Comparison of ENCODE assay signal across 17 mouse cellular contexts in genomic region chr7:122297627-122298026, GRCm38 (mm10). TPM values are rescaled to one million over a fixed set of nuclear protein-coding genes. Genes with fewer than 3 reads are reported as not detected.
DNase-seq lines count a peak whose midpoint lies in the region; ATAC-seq lines count a peak whose summit lies in the region.
"Had no signal": no experiment of that assay in that cellular context is flagged by ENCODE, and none has a peak within 500 bp of the region (broad histone marks: within the 10 kb centered on the region; RNA-seq: fewer than 3 reads in every experiment).

No protein-coding gene starts in this region.

- no peaks in the 10 kb centered on the region for H3K9me3 ChIP-seq in hindbrain, embryonic 12.5 days (replicated peaks)
- H3K9me3 ChIP-seq: liver, embryonic 13.5 days; midbrain, embryonic 13.5 days had no signal

- H3K9ac ChIP-seq in hindbrain, embryonic 12.5 days = no peak overlapping the region
- H3K9ac ChIP-seq: hindbrain, embryonic 14.5 days; liver, embryonic 13.5 days; midbrain, embryonic 13.5 days had no signal

- peak; percentile 19 to 61 for DNase-seq in adrenal gland, adult (ENCODE audit: inconsistent age in 2 of 2, low spot score in 1 of 2)
- no peak for DNase-seq in adrenal gland, postnatal 4 days (ENCODE audit: low spot score in 2 of 2)
- DNase-seq in layer of hippocampus, adult 9-11 months = peak; percentile 36
- no peak for DNase-seq in layer of hippocampus, adult 11-12 months (ENCODE audit: low spot score)
- DNase-seq in brain, adult 2 months (ENCODE audit: low read depth, low spot score) = peak; percentile 70
- DNase-seq in left cerebral cortex, adult 18-20 months (ENCODE audit: low spot score in 2 of 2) = no peak
- DNase-seq: kidney, adult 18-20 months; left cerebral cortex, postnatal 4 days; liver, embryonic 13.5 days; lung, postnatal 10 days; right cerebral cortex, postnatal 4 days; thymus, postnatal 14 days had no signal

- H3K4me3 ChIP-seq in hindbrain, embryonic 12.5 days = no peak overlapping the region
- H3K4me3 ChIP-seq: erythroblast, embryonic 14.5 days; liver, embryonic 13.5 days; midbrain, embryonic 13.5 days had no signal

- H3K4me2 ChIP-seq in hindbrain, embryonic 12.5 days (replicated peaks) = no peak overlapping the region
- H3K4me2 ChIP-seq: hindbrain, embryonic 14.5 days; liver, embryonic 13.5 days; midbrain, embryonic 13.5 days had no signal

- H3K36me3 ChIP-seq in hindbrain, embryonic 12.5 days = no peaks in the 10 kb centered on the region
- H3K36me3 ChIP-seq: liver, embryonic 13.5 days; midbrain, embryonic 13.5 days had no signal

- no peak overlapping the region for H3K27ac ChIP-seq in hindbrain, embryonic 12.5 days
- H3K27ac ChIP-seq: hindbrain, embryonic 14.5 days; liver, embryonic 13.5 days; midbrain, embryonic 13.5 days had no signal

- no peaks in the 10 kb centered on the region for H3K27me3 ChIP-seq in hindbrain, embryonic 12.5 days
- H3K27me3 ChIP-seq: liver, embryonic 13.5 days; midbrain, embryonic 13.5 days had no signal

- H3K4me1 ChIP-seq in hindbrain, embryonic 12.5 days = no peaks in the 10 kb centered on the region
- H3K4me1 ChIP-seq: liver, embryonic 13.5 days; midbrain, embryonic 13.5 days had no signal

- 80% methylated on average over 3 of the region's 3 CpGs for WGBS in hindbrain, embryonic 12.5 days

- ATAC-seq in megakaryocyte progenitor cell, adult 5-6 weeks (replicated peaks; ENCODE audit: poor library complexity) = peak; percentile 87
- no peak for ATAC-seq in hindbrain, embryonic 12.5 days (ENCODE audit: low FRiP score)
- ATAC-seq: midbrain, embryonic 13.5 days had no signal

RNA-seq across cellular contexts. Expression of gene Prkcb, which starts 9.1 kb away (rescaled TPM):
- 10 to 100 TPM; 20.8 to 22.0 TPM for total RNA-seq in adrenal gland, postnatal 4 days (2021)
- 34.1 and 39.9 TPM in 2 replicates for total RNA-seq in megakaryocyte progenitor cell, adult 5-6 weeks (2015)
- total RNA-seq in megakaryocyte progenitor cell, adult 5-6 weeks (2017) = 24.8 and 32.6 TPM in 2 replicates
- total RNA-seq in left cerebral cortex, adult 18-20 months (2021) = 100 to 1,000 TPM; 871 to 890 TPM
- polyA plus RNA-seq in hindbrain, embryonic 12.5 days (2016; fragmentation: Nextera tagmentation; extraction: Ambion mirVana) = 32.5 and 34.1 TPM in 2 replicates
- polyA plus RNA-seq: erythroblast, embryonic 14.5 days had no signal

Comparison
In these comparisons a context has a peak if more than half of its experiments do, and no peak if none do; other contexts are left out.
1. DNase-seq: peak in adrenal gland, adult (2 of 2), layer of hippocampus, adult 9-11 months (single experiment) and brain, adult 2 months (single experiment); none in adrenal gland, postnatal 4 days (0 of 2), layer of hippocampus, adult 11-12 months (single experiment) and left cerebral cortex, adult 18-20 months (0 of 2).
2. RNA of gene Prkcb, which starts 9.1 kb away (total RNA-seq): 871 to 890 TPM in left cerebral cortex, adult 18-20 months; 24.8 to 39.9 TPM in megakaryocyte progenitor cell, adult 5-6 weeks and 20.8 to 22.0 TPM in adrenal gland, postnatal 4 days; every median in the first group is over 10 times any median in the second.